Mouse (Mus musculus): Measurements from ENCODE around the gene Ocln. TPM values are rescaled to one million over a fixed set of nuclear protein-coding genes. Genes with fewer than 3 reads are reported as not detected.

Gene Ocln
- polyA plus RNA-seq, 1 experiment from 2014 or later, result 2.5 TPM

DNA sequence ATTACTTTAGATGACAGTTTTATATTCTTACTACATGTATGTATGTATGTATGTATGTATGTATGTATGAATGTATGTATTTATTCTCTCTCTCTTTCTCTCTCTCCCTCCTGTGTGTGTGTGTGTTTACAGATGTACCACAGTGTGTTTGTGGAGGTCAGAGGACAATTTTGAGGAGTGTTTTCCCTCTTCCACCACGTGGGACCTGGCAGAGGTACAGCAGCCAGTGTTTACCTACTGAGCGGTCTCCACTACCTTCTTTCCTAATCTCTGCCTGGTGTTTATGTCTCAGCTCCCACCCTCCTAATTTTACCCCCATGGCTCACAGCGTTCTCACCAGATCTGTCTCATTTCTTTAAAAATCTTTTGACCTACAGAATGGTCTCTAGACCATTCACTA lies 26.7 kb upstream of the Ocln start:
- no peak overlapping the region for H3K27ac ChIP-seq (replicated peaks)
- no peak overlapping the region for H3K4me3 ChIP-seq
- no peak for ATAC-seq (ENCODE audit: extremely low read depth, insufficient number of reproducible peaks, low FRiP score, low TSS enrichment)
- 49% methylated on average over 3 of the region's 3 CpGs for WGBS
- H3K4me2 ChIP-seq, result no peak overlapping the region
- no peaks in the 10 kb centered on the region for H3K36me3 ChIP-seq
- H3K9me3 ChIP-seq, result 0 out of 2 replicates have a peak, but pooled peaks cover under 1% of the 10 kb centered on the region
- peaks cover 15% of the 10 kb centered on the region for H3K4me1 ChIP-seq
- H3K9ac ChIP-seq, result no peak overlapping the region
- no peaks in the 10 kb centered on the region for H3K27me3 ChIP-seq (replicated peaks)

DNA sequence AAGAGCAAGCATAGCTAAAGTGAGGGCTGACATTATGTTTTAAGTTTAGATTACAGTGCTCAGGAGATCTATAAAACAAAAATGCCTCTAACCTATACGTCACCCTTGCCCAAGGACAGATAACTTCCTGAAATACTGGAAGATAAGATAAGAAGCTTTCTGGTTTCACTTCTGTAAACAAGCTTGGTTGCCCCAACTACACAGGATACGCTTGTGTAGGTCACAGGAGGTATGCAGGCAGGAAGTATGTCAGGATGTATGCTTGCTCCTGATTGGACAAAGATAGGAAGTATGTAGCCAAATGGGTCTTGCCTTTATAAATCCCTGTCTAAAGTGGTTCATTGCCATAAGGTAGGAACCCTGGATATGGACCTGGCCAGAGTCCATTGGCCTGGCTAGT lies 23.4 kb upstream of the Ocln start:
- WGBS, result 28% methylated on average over 2 of the region's 2 CpGs
- no peak for ATAC-seq (ENCODE audit: extremely low read depth, insufficient number of reproducible peaks, low FRiP score, low TSS enrichment)
- H3K27ac ChIP-seq (replicated peaks), result peak overlapping the region; percentile 32; the same call in 1 of the 2 replicates

DNA sequence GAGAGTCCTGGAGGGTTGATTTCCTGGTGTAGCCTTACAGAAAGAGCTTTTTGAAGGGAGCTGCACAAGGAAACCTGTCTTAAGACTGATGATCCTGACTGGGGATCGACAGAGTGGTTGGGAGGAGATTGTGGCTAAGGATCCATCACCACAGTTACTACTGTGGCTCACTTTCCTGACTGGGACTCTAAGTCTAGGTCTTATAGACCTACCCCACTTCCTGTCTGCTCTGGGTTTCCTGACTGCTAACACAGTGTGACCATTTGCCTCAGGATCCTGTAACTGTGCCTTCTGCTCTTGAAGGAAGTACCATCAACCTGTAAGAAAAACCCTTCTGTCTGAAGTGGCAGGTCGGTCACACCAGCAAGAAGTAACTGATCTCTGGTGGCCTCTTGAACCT lies 18.2 kb upstream of the Ocln start:
- Histone ChIP-seq H3K9me3 (0 out of 2 replicates have a peak, but pooled peaks cover 5% of the 10 kb centered on the region), H3K4me2 (no peak overlapping the region), H3K9ac (no peak overlapping the region), H3K27me3 (replicated peaks) (no peaks in the 10 kb centered on the region), H3K27ac (replicated peaks) (no peak overlapping the region), H3K4me3 (no peak overlapping the region), H3K36me3 (no peaks in the 10 kb centered on the region), H3K4me1 (0 out of 2 replicates have a peak, but pooled peaks cover 2% of the 10 kb centered on the region)
- ATAC-seq (ENCODE audit: extremely low read depth, insufficient number of reproducible peaks, low FRiP score, low TSS enrichment), result no peak
- 52% methylated on average over 2 of the region's 2 CpGs for WGBS

More for the DNA sequence above, 23.4 kb upstream of the Ocln start:
- Histone ChIP-seq H3K27me3 (replicated peaks) (no peaks in the 10 kb centered on the region), H3K4me1 (peaks cover 6% of the 10 kb centered on the region; the same call in 1 of the 2 replicates), H3K4me3 (no peak overlapping the region), H3K9me3 (0 out of 2 replicates have a peak, but pooled peaks cover 5% of the 10 kb centered on the region), H3K4me2 (no peak overlapping the region), H3K36me3 (no peaks in the 10 kb centered on the region), H3K9ac (no peak overlapping the region)

DNA sequence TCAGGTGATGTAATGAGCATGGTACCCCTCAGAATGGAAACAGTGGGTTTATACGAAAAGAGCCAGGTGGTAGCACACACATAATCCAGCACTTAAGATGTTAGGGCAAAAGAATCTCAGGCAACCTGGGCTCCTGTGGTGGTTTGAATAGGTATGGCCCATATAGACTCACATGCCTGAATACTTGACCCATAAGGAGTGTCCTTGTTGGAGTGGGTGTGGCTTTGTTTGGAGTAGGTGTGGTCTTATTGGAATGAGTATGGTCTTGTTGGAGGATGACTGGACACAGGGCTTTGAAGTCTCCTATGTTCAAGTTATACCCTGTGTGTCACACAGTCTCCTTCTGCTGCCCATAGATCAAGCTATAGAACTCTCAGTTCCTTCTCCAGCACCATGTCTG lies 15.8 kb upstream of the Ocln start:
- Histone ChIP-seq H3K9ac (no peak overlapping the region), H3K9me3 (no peaks in the 10 kb centered on the region), H3K4me3 (no peak overlapping the region), H3K27ac (replicated peaks) (no peak overlapping the region), H3K4me2 (no peak overlapping the region), H3K36me3 (no peaks in the 10 kb centered on the region), H3K4me1 (no peaks in the 10 kb centered on the region), H3K27me3 (replicated peaks) (no peaks in the 10 kb centered on the region)
- WGBS, result 92% methylated on average over 1 of the region's 1 CpGs
- no peak for ATAC-seq (ENCODE audit: extremely low read depth, insufficient number of reproducible peaks, low FRiP score, low TSS enrichment)

DNA sequence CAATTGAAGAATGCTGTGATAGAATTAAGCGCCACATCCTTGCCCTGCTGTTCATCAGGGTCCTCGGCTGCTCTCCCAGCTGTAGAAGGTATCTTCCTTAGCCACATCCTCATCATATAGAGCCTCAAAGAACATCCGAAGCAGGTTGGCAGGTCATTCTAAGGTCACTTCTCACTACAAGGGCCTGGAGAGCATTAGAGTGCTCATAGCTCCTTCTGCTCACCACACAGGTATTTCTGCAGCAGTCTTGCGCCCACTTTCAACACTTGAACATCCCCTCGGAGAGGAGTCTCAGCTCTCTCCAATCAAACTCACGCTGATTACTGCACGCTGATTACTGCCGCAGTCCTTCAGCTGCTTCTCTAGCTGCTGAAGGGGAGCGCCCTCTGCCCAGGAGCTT lies 6.9 kb upstream of the Ocln start:
- Histone ChIP-seq H3K27me3 (replicated peaks) (peaks cover 8% of the 10 kb centered on the region; the same call in 1 of the 2 replicates), H3K27ac (replicated peaks) (no peak overlapping the region), H3K4me3 (no peak overlapping the region), H3K9me3 (no peaks in the 10 kb centered on the region), H3K9ac (no peak overlapping the region), H3K4me2 (no peak overlapping the region), H3K4me1 (no peaks in the 10 kb centered on the region), H3K36me3 (no peaks in the 10 kb centered on the region)
- 63% methylated on average over 9 of the region's 9 CpGs for WGBS
- no peak for ATAC-seq (ENCODE audit: extremely low read depth, insufficient number of reproducible peaks, low FRiP score, low TSS enrichment)

DNA sequence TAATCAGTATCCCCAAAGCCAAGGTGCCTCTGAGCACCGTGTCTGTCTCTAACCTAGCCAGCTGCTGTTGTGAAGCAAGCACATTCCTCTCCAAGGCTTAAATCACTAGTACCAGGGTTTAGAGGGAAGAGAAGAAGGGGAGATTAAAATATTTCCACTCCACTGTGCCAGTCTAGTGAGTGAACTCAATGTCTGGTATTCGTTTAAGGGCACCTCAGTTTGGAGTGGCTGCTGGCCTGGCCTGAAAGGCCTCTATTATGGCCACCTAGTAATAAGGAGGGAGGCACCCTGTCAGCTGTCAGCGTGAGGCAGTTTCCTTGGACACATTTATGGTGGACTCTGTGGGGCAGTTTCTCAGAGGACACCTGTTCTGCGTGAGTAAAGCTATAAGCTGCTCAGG lies 4.5 kb upstream of the Ocln start:
- peaks cover 30% of the 10 kb centered on the region for H3K27me3 ChIP-seq (replicated peaks)
- WGBS, result 52% methylated on average over 4 of the region's 4 CpGs
- peaks cover 11% of the 10 kb centered on the region; the same call in 1 of the 2 replicates for H3K4me1 ChIP-seq
- no peak overlapping the region for H3K27ac ChIP-seq (replicated peaks)
- no peaks in the 10 kb centered on the region for H3K36me3 ChIP-seq
- no peak overlapping the region for H3K4me3 ChIP-seq
- no peak overlapping the region for H3K9ac ChIP-seq
- H3K9me3 ChIP-seq, result no peaks in the 10 kb centered on the region
- H3K4me2 ChIP-seq, result no peak overlapping the region
- ATAC-seq (ENCODE audit: extremely low read depth, insufficient number of reproducible peaks, low FRiP score, low TSS enrichment), result no peak

DNA sequence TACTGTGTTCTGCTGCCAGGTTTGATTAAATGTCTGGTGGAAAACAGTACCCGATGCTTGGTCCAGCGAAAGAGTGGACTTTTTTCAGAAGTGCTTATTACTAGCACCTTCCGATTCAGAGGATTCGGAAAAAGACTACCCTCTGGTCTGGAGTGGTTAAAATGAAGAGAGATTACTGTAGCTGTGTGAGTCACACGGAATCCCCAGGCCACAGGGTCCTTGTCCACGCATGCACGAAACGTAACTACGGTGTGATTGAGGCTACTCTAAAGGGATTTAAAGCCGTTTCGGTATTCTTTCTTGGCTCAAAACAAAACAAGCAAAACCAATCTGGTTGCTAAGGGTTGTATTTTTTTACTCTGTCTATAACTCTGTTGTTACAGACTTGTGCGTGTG lies 522 bp upstream of the Ocln start:
- peak overlapping the region; percentile 100 for H3K4me2 ChIP-seq
- H3K4me1 ChIP-seq, result peaks cover 16% of the 10 kb centered on the region
- H3K9ac ChIP-seq, result peak overlapping the region; percentile 79; the same call in 1 of the 2 replicates
- H3K27ac ChIP-seq (replicated peaks), result no peak overlapping the region
- H3K36me3 ChIP-seq, result no peaks in the 10 kb centered on the region
- no peak for ATAC-seq (ENCODE audit: extremely low read depth, insufficient number of reproducible peaks, low FRiP score, low TSS enrichment)
- peaks cover 67% of the 10 kb centered on the region for H3K27me3 ChIP-seq (replicated peaks)
- WGBS, result 8% methylated on average over 12 of the region's 12 CpGs
- peak overlapping the region; percentile 72 for H3K4me3 ChIP-seq
- no peaks in the 10 kb centered on the region for H3K9me3 ChIP-seq

DNA sequence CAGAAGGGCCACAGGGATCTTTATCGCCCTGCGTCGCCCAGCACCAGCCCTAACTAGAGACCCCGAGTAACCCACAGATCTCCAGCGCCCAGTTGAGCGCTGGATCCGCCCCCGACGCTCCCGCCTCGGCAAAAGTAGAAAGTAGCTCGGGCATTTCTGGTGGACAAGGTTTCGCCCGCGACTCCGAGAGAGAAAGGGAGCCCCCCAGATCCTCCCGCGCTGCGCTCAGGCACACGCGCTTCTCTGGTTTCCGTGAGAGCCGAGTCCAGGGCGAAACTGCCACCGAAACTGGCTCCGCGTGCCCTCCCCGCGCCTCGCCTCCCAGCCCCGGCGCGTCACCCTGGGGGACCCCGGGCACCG lies 529 bp downstream of the Ocln start:
- Histone ChIP-seq H3K4me1 (peaks cover 16% of the 10 kb centered on the region), H3K9ac (peak overlapping the region; percentile 79), H3K4me2 (peak overlapping the region; percentile 100), H3K27ac (replicated peaks) (no peak overlapping the region), H3K4me3 (peak overlapping the region; percentile 72), H3K9me3 (no peaks in the 10 kb centered on the region), H3K27me3 (replicated peaks) (peaks cover 71% of the 10 kb centered on the region), H3K36me3 (no peaks in the 10 kb centered on the region)
- no peak for ATAC-seq (ENCODE audit: extremely low read depth, insufficient number of reproducible peaks, low FRiP score, low TSS enrichment)
- WGBS, result 0% methylated on average over 35 of the region's 35 CpGs

DNA sequence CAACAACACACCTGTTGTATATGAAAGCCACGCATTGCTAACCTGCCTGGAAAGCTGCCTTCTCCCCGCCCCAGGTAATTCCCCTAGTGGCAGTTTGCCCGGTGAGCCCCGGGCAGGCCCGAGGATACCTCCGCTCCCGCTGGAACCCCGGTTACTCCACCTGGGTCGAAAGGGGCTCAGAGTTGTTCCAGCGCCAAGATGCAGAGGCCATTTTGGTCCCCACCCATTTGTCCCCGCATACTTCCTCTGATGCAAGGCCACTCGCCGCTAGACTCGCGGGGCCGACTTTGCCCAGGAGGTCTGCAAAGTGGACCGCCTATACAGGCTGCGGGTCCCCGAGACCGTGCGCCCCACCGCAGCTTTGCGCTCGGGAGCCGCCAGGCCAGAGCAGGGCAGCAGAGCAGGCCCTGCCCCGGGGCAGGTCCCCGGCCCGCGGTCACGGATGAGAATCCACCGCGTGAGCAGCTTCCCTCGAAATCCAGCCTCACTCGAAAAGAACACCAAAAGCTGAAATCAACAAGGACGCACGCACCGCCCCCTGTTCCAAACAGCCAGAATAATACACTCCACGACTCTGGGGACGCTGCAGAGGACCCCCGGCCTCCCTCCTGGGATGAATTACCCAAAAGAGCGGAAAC lies 1.0 kb downstream of the Ocln start:
- Histone ChIP-seq H3K4me3 (peak overlapping the region; percentile 72), H3K9me3 (peaks cover 2% of the 10 kb centered on the region; the same call in 1 of the 2 replicates), H3K4me2 (peak overlapping the region; percentile 100), H3K27ac (replicated peaks) (no peak overlapping the region), H3K36me3 (no peaks in the 10 kb centered on the region), H3K4me1 (peaks cover 16% of the 10 kb centered on the region), H3K27me3 (replicated peaks) (peaks cover 71% of the 10 kb centered on the region), H3K9ac (peak overlapping the region; percentile 79)
- WGBS, result under 1% methylated on average over 41 of the region's 41 CpGs
- no peak for ATAC-seq (ENCODE audit: extremely low read depth, insufficient number of reproducible peaks, low FRiP score, low TSS enrichment)

DNA sequence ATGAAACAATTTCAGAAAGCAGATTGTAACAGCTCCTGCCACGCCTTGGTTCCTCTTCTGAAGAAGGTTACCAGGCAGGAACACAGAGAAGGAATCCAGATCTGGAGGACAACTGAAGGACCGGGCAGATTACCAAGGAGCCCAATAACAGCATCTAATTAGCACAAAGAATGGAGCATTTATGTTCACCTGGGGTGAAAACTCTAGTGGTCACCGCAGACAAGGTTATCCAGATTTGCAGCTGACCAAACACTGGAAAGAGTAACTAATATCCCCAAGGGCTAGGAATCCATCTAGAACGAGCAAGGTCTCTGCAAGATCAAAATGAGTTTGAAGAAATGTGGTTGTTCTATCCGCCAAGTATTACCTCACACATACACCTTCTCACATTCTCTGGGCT lies 5.2 kb downstream of the Ocln start:
- H3K4me2 ChIP-seq, result no peak overlapping the region
- H3K27me3 ChIP-seq (replicated peaks), result peaks cover 43% of the 10 kb centered on the region
- H3K27ac ChIP-seq (replicated peaks), result no peak overlapping the region
- no peak overlapping the region for H3K9ac ChIP-seq
- no peak overlapping the region for H3K4me3 ChIP-seq
- H3K36me3 ChIP-seq, result no peaks in the 10 kb centered on the region
- peaks cover 8% of the 10 kb centered on the region for H3K4me1 ChIP-seq
- peaks cover 4% of the 10 kb centered on the region; the same call in 1 of the 2 replicates for H3K9me3 ChIP-seq
- no peak for ATAC-seq (ENCODE audit: extremely low read depth, insufficient number of reproducible peaks, low FRiP score, low TSS enrichment)
- WGBS, result 69% methylated on average over 5 of the region's 5 CpGs

DNA sequence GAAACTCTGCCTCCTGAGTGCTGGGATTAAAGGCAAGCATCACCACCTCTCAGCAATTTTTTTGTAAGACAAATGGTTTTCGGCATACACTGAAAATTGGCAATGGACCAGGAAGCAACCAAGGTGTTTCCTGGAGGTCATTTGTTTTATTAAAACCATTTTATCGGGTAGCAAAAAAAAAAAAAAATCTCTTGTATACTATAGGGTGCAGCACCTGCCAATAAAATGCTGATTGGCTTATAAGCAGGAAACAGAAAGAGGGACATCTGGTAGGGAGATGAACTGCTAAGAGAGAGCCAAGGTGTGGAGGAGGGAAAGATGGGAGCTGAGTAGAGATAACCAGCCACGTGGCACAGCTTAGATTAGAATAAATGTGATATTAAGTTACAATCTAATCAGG lies 7.0 kb downstream of the Ocln start:
- Histone ChIP-seq H3K4me3 (no peak overlapping the region), H3K4me1 (no peaks in the 10 kb centered on the region), H3K36me3 (no peaks in the 10 kb centered on the region), H3K4me2 (no peak overlapping the region), H3K9me3 (peaks cover 4% of the 10 kb centered on the region; the same call in 1 of the 2 replicates), H3K9ac (no peak overlapping the region), H3K27me3 (replicated peaks) (peaks cover 25% of the 10 kb centered on the region), H3K27ac (replicated peaks) (no peak overlapping the region)
- WGBS, result 56% methylated on average over 3 of the region's 3 CpGs
- ATAC-seq (ENCODE audit: extremely low read depth, insufficient number of reproducible peaks, low FRiP score, low TSS enrichment), result no peak

DNA sequence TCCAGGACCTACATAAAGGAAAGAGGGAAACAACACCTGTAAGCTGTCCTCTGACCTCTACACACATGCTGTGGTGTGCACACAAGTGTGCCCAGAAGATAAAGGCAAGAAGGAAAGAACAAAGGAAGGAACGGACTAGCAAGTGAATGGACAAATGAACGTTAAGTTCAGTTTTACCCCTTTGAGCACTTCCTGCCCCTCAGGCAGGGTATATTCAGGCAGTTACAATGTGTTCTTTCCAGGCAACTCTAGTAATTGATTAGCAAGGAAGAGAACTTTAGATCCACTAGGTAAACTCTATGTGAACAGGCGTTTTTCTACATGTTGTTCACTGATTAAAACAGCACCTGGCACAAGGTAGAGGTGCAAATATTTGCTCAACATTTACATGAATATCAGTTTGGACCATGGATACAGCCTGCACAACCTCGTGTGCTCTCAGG lies 8.3 kb downstream of the Ocln start:
- no peak for ATAC-seq (ENCODE audit: extremely low read depth, insufficient number of reproducible peaks, low FRiP score, low TSS enrichment)
- WGBS, result 57% methylated on average over 4 of the region's 4 CpGs

More for the DNA sequence above, 8.3 kb downstream of the Ocln start:
- Histone ChIP-seq H3K27ac (replicated peaks) (no peak overlapping the region), H3K4me3 (no peak overlapping the region), H3K27me3 (replicated peaks) (peaks cover 13% of the 10 kb centered on the region; the same call in 1 of the 2 replicates), H3K36me3 (no peaks in the 10 kb centered on the region), H3K9me3 (peaks cover 4% of the 10 kb centered on the region; the same call in 1 of the 2 replicates), H3K9ac (no peak overlapping the region), H3K4me1 (no peaks in the 10 kb centered on the region), H3K4me2 (no peak overlapping the region)
